Mouse (Mus musculus): ENCODE data around the gene Npcd. TPM values are rescaled to one million over a fixed set of nuclear protein-coding genes. Genes with fewer than 3 reads are reported as not detected.

Gene Npcd
- total RNA-seq, 1 experiment from 2014 or later = 1.7 TPM

- no peak for DNase-seq
These were observed 31.7 kb downstream of the Npcd start for GRCm38 (mm10) chr15:79802304-79802703.

GRCm38 (mm10) chr15:79801646-79802045, 32.4 kb downstream of the Npcd start:
- no peak for DNase-seq

GRCm38 (mm10) chr15:79800701-79801100, 33.3 kb downstream of the Npcd start:
- DNase-seq = no peak

GRCm38 (mm10) chr15:79798591-79798990, 35.4 kb downstream of the Npcd start:
- DNase-seq = no peak

GRCm38 (mm10) chr15:79797680-79798079, 36.4 kb downstream of the Npcd start:
- no peak for DNase-seq

- no peak for DNase-seq
These were observed 36.9 kb downstream of the Npcd start for GRCm38 (mm10) chr15:79797096-79797495.

- DNase-seq = no peak
These were observed 37.8 kb downstream of the Npcd start for GRCm38 (mm10) chr15:79796256-79796655.

- DNase-seq = no peak
These were observed 39.9 kb downstream of the Npcd start for GRCm38 (mm10) chr15:79794173-79794572.

- no peak for DNase-seq
These were observed 41.0 kb downstream of the Npcd start for GRCm38 (mm10) chr15:79793076-79793475.

GRCm38 (mm10) chr15:79792455-79792854, 41.6 kb downstream of the Npcd start:
- DNase-seq = no peak

- DNase-seq = peak; percentile 62
These were observed 42.5 kb downstream of the Npcd start for GRCm38 (mm10) chr15:79791502-79791901.

- no peak for DNase-seq
These were observed 43.1 kb downstream of the Npcd start for GRCm38 (mm10) chr15:79790905-79791304.

- DNase-seq = no peak
These were observed 43.9 kb downstream of the Npcd start for GRCm38 (mm10) chr15:79790111-79790510.

- no peak for DNase-seq
These were observed 46.2 kb downstream of the Npcd start for GRCm38 (mm10) chr15:79787815-79788214.

- no peak for DNase-seq
These were observed 49.0 kb downstream of the Npcd start for GRCm38 (mm10) chr15:79785056-79785455.

- no peak for DNase-seq
These were observed 56.3 kb downstream of the Npcd start, which contains the start of gene Dnal4 for GRCm38 (mm10) chr15:79777749-79778148. TSS of gene Dnal4 (minus strand) at chr15:79777849.

- DNase-seq = no peak
These were observed 58.4 kb downstream of the Npcd start for GRCm38 (mm10) chr15:79775662-79776061.

- DNase-seq = peak; percentile 92
These were observed 59.7 kb downstream of the Npcd start for GRCm38 (mm10) chr15:79774117-79775027.

GRCm38 (mm10) chr15:79770629-79771240, 63.3 kb downstream of the Npcd start:
- DNase-seq = no peak

- no peak for DNase-seq
These were observed 65.7 kb downstream of the Npcd start for GRCm38 (mm10) chr15:79768302-79768701.

GRCm38 (mm10) chr15:79767327-79767961, 66.6 kb downstream of the Npcd start:
- DNase-seq = no peak

GRCm38 (mm10) chr15:79766586-79767071, 67.4 kb downstream of the Npcd start:
- no peak for DNase-seq

- no peak for DNase-seq
These were observed 67.9 kb downstream of the Npcd start for GRCm38 (mm10) chr15:79766168-79766567.
